In genomic region chr14:88347177-88347576, GRCm38 (mm10) we compare ENCODE assay signal across 11 mouse cellular contexts.
DNase-seq lines count a peak whose midpoint lies in the region; ATAC-seq and TF ChIP-seq lines count a peak whose summit lies in the region.
"Had no signal": no experiment of that assay in that cellular context is flagged by ENCODE, and none has a peak within 500 bp of the region (broad histone marks: within the 10 kb centered on the region; RNA-seq: fewer than 3 reads in every experiment).

No protein-coding gene starts in this region.

- TF ChIP-seq CTCF in hindbrain, postnatal 0 days (IDR thresholded peaks at IDR 0.05; ENCODE audit: low read depth), result no peak
- TF ChIP-seq CTCF in layer of hippocampus, adult 2 months (conservative IDR thresholded peaks at IDR 0.05), result no peak
- no peak for TF ChIP-seq CTCF in cerebellum, adult 2 months (IDR thresholded peaks at IDR 0.05; ENCODE audit: borderline replicate concordance, insufficient read depth, low read depth, low read length)

- 57% methylated on average over 4 of the region's 4 CpGs for WGBS in hindbrain, postnatal 0 days
- 61% methylated on average over 4 of the region's 4 CpGs for WGBS in hindbrain, embryonic 16.5 days
- 48% methylated on average over 4 of the region's 4 CpGs for WGBS in forebrain, embryonic 16.5 days
- 13% methylated on average over 4 of the region's 4 CpGs for WGBS in cerebellum, adult 2 months

- H3K9ac ChIP-seq in hindbrain, postnatal 0 days (replicated peaks; ENCODE audit: low read length), result no peak overlapping the region
- no peak overlapping the region for H3K9ac ChIP-seq in hindbrain, embryonic 16.5 days (ENCODE audit: low read depth, low read length)
- H3K9ac ChIP-seq in forebrain, embryonic 16.5 days (replicated peaks; ENCODE audit: low read depth, low read length), result no peak overlapping the region
- H3K9ac ChIP-seq: kidney, embryonic 15.5 days; midbrain, embryonic 12.5 days had no signal

- no peak overlapping the region for H3K27ac ChIP-seq in hindbrain, postnatal 0 days
- H3K27ac ChIP-seq in hindbrain, embryonic 16.5 days (ENCODE audit: low read depth, low read length), result no peak overlapping the region
- H3K27ac ChIP-seq in forebrain, embryonic 16.5 days (ENCODE audit: low read length), result no peak overlapping the region; the same call in 1 of the 2 replicates
- H3K27ac ChIP-seq in layer of hippocampus, adult 2 months, result peak overlapping the region; percentile 90
- no peak overlapping the region for H3K27ac ChIP-seq in cerebellum, adult 2 months (ENCODE audit: insufficient read depth, low read length)
- H3K27ac ChIP-seq: kidney, embryonic 15.5 days; midbrain, embryonic 12.5 days had no signal

- peak; percentile 62; the same call in 1 of the 2 replicates for ATAC-seq in hindbrain, postnatal 0 days
- no peak for ATAC-seq in hindbrain, embryonic 16.5 days
- peak; percentile 92 for ATAC-seq in forebrain, embryonic 16.5 days

- peak; percentile 45 for DNase-seq in hindbrain, postnatal 0 days (ENCODE audit: low spot score)
- DNase-seq in layer of hippocampus, adult 2 months (ENCODE audit: low spot score in 2 of 2), result peak; percentile 72 to 89
- DNase-seq in lung, postnatal 25 days (ENCODE audit: low spot score), result peak; percentile 55
- DNase-seq in neural tube, embryonic 10.5 days (ENCODE audit: extremely low spot score, low spot score), result no peak
- no peak for DNase-seq in yolk sac, embryonic 10.5 days (ENCODE audit: low spot score)
- no peak for DNase-seq in cerebellum, adult 2 months
- DNase-seq: gastrocnemius, postnatal 10 days had no signal

- H3K4me2 ChIP-seq in hindbrain, postnatal 0 days (ENCODE audit: low read depth, low read length), result no peak overlapping the region
- no peak overlapping the region for H3K4me2 ChIP-seq in hindbrain, embryonic 16.5 days (ENCODE audit: low read length)
- no peak overlapping the region for H3K4me2 ChIP-seq in forebrain, embryonic 16.5 days (ENCODE audit: low read length)
- H3K4me2 ChIP-seq: kidney, embryonic 15.5 days; midbrain, embryonic 12.5 days had no signal

- no peaks in the 10 kb centered on the region for H3K36me3 ChIP-seq in hindbrain, postnatal 0 days (ENCODE audit: insufficient read depth, low read length)
- H3K36me3 ChIP-seq in hindbrain, embryonic 16.5 days (ENCODE audit: control insufficient read depth, insufficient read depth, low read length), result no peaks in the 10 kb centered on the region
- no peaks in the 10 kb centered on the region for H3K36me3 ChIP-seq in forebrain, embryonic 16.5 days (ENCODE audit: control insufficient read depth, insufficient read depth)
- H3K36me3 ChIP-seq: kidney, embryonic 15.5 days; midbrain, embryonic 12.5 days had no signal

- no peak for TF ChIP-seq POLR2A in cerebellum, adult 2 months (IDR thresholded peaks at IDR 0.05; ENCODE audit: borderline replicate concordance, insufficient read depth, low read length)

- H3K4me3 ChIP-seq in hindbrain, postnatal 0 days (ENCODE audit: low read length), result no peak overlapping the region
- H3K4me3 ChIP-seq in hindbrain, embryonic 16.5 days (ENCODE audit: low read length), result no peak overlapping the region
- no peak overlapping the region for H3K4me3 ChIP-seq in forebrain, embryonic 16.5 days (replicated peaks; ENCODE audit: low read length)
- no peak overlapping the region for H3K4me3 ChIP-seq in layer of hippocampus, adult 2 months
- no peak overlapping the region for H3K4me3 ChIP-seq in cerebellum, adult 2 months (replicated peaks; ENCODE audit: insufficient read depth, low read depth, low read length)
- H3K4me3 ChIP-seq: kidney, embryonic 15.5 days; midbrain, embryonic 12.5 days had no signal

- H3K4me1 ChIP-seq in hindbrain, postnatal 0 days (ENCODE audit: insufficient read depth, low read length), result no peaks in the 10 kb centered on the region
- no peaks in the 10 kb centered on the region for H3K4me1 ChIP-seq in hindbrain, embryonic 16.5 days (ENCODE audit: control insufficient read depth, insufficient read depth, low read depth, low read length)
- no peaks in the 10 kb centered on the region for H3K4me1 ChIP-seq in forebrain, embryonic 16.5 days (replicated peaks; ENCODE audit: control insufficient read depth, insufficient read depth, low read length)
- no peaks in the 10 kb centered on the region for H3K4me1 ChIP-seq in cerebellum, adult 2 months (ENCODE audit: control insufficient read depth, insufficient read depth, low read length)
- H3K4me1 ChIP-seq: kidney, embryonic 15.5 days; midbrain, embryonic 12.5 days had no signal

- H3K9me3 ChIP-seq in hindbrain, postnatal 0 days (ENCODE audit: low read length), result no peaks in the 10 kb centered on the region
- H3K9me3 ChIP-seq in hindbrain, embryonic 16.5 days (ENCODE audit: control insufficient read depth, low read length), result no peaks in the 10 kb centered on the region
- H3K9me3 ChIP-seq in forebrain, embryonic 16.5 days (ENCODE audit: control insufficient read depth, low read length), result no peaks in the 10 kb centered on the region
- H3K9me3 ChIP-seq: kidney, embryonic 15.5 days; midbrain, embryonic 12.5 days had no signal

- H3K27me3 ChIP-seq in hindbrain, postnatal 0 days (ENCODE audit: insufficient read depth, low read length), result no peaks in the 10 kb centered on the region
- no peaks in the 10 kb centered on the region for H3K27me3 ChIP-seq in hindbrain, embryonic 16.5 days (replicated peaks; ENCODE audit: control insufficient read depth, insufficient read depth, low read length)
- H3K27me3 ChIP-seq in forebrain, embryonic 16.5 days (replicated peaks; ENCODE audit: control insufficient read depth, insufficient read depth, low read length), result no peaks in the 10 kb centered on the region
- no peaks in the 10 kb centered on the region for H3K27me3 ChIP-seq in cerebellum, adult 2 months (ENCODE audit: control insufficient read depth, insufficient read depth, low read length)
- H3K27me3 ChIP-seq: kidney, embryonic 15.5 days; midbrain, embryonic 12.5 days had no signal

Comparison
In these comparisons a context has a peak if more than half of its experiments do, and no peak if none do; other contexts are left out.
1. DNase-seq: peak in hindbrain, postnatal 0 days (single experiment), layer of hippocampus, adult 2 months (2 of 2) and lung, postnatal 25 days (single experiment); none in neural tube, embryonic 10.5 days (single experiment), yolk sac, embryonic 10.5 days (single experiment) and cerebellum, adult 2 months (0 of 2).